Mouse (Mus musculus): ENCODE results near the gene Brsk1. TPM values are rescaled to one million over a fixed set of nuclear protein-coding genes. Genes with fewer than 3 reads are reported as not detected.
A peak's percentile ranks its signal among the peaks of the same experiment; 100 is the strongest.

The Brsk1 gene
- polyA plus RNA-seq, 1 experiment from 2014 or later, result 6.8 TPM

DNA sequence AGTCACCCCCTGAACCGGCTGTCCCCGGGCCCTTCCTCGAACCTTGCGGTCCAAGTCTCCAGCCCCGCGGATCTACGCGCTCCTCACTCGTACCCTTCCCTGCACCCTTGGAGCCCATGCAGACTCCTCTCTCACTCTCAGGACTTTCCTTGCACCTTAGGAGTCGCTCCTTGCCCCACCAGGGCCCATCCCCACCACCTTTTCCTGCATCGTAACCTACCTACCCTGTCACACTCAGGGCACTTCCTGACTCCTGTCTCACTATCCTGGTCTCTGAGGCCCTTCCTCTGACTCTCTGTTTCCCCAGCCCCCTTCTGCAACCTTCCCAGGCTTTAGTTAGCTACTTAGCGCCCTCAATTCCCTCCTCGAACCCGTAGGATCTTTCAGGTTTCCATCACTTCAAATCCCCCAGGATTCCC is 49.9 kb downstream of the Brsk1 start:
- H3K9me3 ChIP-seq (replicated peaks), result no peaks in the 10 kb centered on the region
- peak; percentile 45 for ATAC-seq (ENCODE audit: low FRiP score)
- under 1% methylated on average over 14 of the region's 14 CpGs for WGBS

DNA sequence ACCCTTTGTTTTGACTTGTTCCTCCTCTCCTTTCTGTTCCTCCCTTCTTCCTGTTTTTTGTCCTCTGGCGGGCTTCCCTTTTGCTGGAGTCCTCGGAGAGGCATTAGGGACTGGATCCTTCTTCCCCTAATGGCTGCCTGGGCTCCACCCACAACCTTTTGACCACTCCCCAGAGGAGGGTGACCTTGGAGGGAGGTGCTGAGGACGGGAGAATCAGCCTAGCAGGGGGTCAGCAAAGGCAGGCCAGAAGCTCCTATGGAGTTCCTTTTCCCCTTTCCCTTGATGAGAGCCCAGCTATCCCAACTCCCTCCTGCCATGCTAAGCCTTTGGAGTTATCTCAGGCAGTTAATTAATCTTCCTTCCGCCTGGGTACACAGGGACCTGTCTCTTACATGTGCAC is 50.7 kb downstream of the Brsk1 start:
- peak overlapping the region; percentile 81 for H3K4me3 ChIP-seq (replicated peaks)
- H3K9me3 ChIP-seq (replicated peaks), result no peaks in the 10 kb centered on the region
- H3K27ac ChIP-seq (replicated peaks), result peak overlapping the region; percentile 96
- peak overlapping the region; percentile 89 for H3K4me2 ChIP-seq
- H3K36me3 ChIP-seq, result peaks cover 11% of the 10 kb centered on the region
- H3K27me3 ChIP-seq (replicated peaks), result no peaks in the 10 kb centered on the region
- 3% methylated on average over 4 of the region's 4 CpGs for WGBS
- ATAC-seq (ENCODE audit: low FRiP score), result no peak
- H3K4me1 ChIP-seq, result peaks cover 43% of the 10 kb centered on the region
- peak overlapping the region; percentile 92 for H3K9ac ChIP-seq (replicated peaks)

More for the DNA sequence above, 49.9 kb downstream of the Brsk1 start:
- Histone ChIP-seq H3K36me3 (peaks cover 3% of the 10 kb centered on the region; the same call in 1 of the 2 replicates), H3K9ac (replicated peaks) (peak overlapping the region; percentile 92), H3K4me1 (peaks cover 43% of the 10 kb centered on the region), H3K27ac (replicated peaks) (peak overlapping the region; percentile 96), H3K27me3 (replicated peaks) (no peaks in the 10 kb centered on the region), H3K4me2 (peak overlapping the region; percentile 89), H3K4me3 (replicated peaks) (peak overlapping the region; percentile 81)

DNA sequence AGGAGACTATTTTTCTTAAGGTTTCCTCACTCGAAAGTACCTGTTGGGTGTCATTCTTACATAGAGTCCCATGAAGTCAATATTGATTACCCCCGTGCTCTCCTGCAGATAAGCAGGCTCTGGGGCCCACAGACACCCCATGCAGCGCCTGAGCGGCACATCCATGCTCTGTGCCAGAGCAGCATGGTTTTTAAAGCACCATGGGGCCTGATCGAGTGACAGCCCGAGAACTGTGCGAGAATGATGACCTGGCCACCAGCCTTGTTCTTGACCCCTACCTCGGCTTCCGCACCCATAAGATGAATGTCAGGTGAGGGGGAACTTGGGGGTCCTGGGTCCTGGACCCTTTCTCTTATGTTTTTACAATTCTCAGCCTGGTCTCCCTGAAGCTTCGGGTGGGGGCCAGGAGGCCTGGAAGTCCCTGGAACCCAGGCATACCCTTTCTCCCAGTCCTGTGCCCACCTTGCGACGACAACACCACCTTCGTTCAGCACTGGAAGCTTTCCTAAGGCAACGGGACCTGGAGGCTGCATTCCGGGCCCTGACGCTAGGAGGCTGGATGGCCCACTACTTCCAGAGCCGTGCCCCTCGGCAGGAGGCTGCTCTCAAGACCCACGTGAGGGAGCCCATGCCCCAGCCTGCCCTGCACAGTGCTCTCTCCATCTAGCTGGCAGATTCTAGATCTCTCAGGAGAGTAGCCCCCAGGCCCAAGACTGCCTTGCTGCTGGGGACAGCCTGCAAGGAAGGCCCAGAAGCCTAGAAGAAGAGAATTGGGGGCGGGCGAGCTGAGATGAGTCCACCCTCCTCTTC is 51.5 kb downstream of the Brsk1 start:
- peak overlapping the region; percentile 81 for H3K4me3 ChIP-seq (replicated peaks)
- ATAC-seq (ENCODE audit: low FRiP score), result no peak
- peak overlapping the region; percentile 89 for H3K4me2 ChIP-seq

DNA sequence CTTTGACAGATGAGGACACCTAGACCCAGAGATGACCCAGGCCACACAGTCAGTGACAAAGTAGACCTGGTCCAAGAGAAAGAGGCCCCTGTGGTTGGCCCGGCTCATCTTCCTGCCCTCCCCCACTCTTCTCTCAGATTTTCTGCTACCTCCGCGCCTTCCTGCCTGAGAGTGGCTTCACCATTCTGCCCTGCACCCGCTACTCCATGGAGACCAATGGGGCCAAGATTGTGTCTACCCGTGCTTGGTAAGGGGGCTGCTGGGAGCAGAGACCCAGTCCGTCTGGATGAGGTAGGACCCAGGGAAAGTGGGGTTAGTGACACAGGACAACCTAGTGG is 52.0 kb downstream of the Brsk1 start:
- Histone ChIP-seq H3K27me3 (replicated peaks) (no peaks in the 10 kb centered on the region), H3K9me3 (replicated peaks) (no peaks in the 10 kb centered on the region), H3K36me3 (peaks cover 21% of the 10 kb centered on the region), H3K4me3 (replicated peaks) (no peak overlapping the region), H3K27ac (replicated peaks) (no peak overlapping the region), H3K4me1 (peaks cover 43% of the 10 kb centered on the region), H3K4me2 (no peak overlapping the region), H3K9ac (replicated peaks) (no peak overlapping the region)
- ATAC-seq (ENCODE audit: low FRiP score), result no peak
- WGBS, result 92% methylated on average over 6 of the region's 6 CpGs

More for the DNA sequence above, 51.5 kb downstream of the Brsk1 start:
- Histone ChIP-seq H3K36me3 (peaks cover 18% of the 10 kb centered on the region), H3K9ac (replicated peaks) (peak overlapping the region; percentile 92), H3K4me1 (peaks cover 43% of the 10 kb centered on the region), H3K27me3 (replicated peaks) (no peaks in the 10 kb centered on the region), H3K9me3 (replicated peaks) (no peaks in the 10 kb centered on the region), H3K27ac (replicated peaks) (peak overlapping the region; percentile 96)
- WGBS, result 82% methylated on average over 21 of the region's 21 CpGs

DNA sequence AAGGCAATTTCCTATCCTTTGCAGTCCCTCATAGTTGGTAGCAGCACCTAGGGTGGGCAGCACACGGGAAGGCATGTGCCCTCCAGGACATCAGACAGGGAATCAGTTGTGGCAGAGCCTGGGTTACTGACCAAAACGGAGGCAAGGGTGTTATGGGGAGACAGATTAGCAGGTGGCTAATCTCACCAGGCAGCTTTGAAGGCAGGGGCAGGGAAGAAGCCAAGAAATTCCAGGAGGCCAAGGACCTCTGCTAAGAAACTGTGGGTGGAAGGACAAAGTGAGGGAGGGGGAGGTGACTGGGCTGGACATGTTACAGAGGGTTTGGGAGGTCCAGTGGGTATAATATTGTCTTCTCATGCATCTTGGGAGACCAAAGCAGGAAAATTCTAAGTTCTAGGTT is 53.0 kb downstream of the Brsk1 start:
- WGBS, result 86% methylated on average over 2 of the region's 2 CpGs
- H3K36me3 ChIP-seq, result peaks cover 21% of the 10 kb centered on the region
- no peak overlapping the region for H3K9ac ChIP-seq (replicated peaks)
- no peaks in the 10 kb centered on the region for H3K9me3 ChIP-seq (replicated peaks)
- H3K4me3 ChIP-seq (replicated peaks), result no peak overlapping the region
- no peak overlapping the region for H3K27ac ChIP-seq (replicated peaks)
- no peak overlapping the region for H3K4me2 ChIP-seq
- ATAC-seq (ENCODE audit: low FRiP score), result no peak
- no peaks in the 10 kb centered on the region for H3K27me3 ChIP-seq (replicated peaks)
- H3K4me1 ChIP-seq, result peaks cover 42% of the 10 kb centered on the region

DNA sequence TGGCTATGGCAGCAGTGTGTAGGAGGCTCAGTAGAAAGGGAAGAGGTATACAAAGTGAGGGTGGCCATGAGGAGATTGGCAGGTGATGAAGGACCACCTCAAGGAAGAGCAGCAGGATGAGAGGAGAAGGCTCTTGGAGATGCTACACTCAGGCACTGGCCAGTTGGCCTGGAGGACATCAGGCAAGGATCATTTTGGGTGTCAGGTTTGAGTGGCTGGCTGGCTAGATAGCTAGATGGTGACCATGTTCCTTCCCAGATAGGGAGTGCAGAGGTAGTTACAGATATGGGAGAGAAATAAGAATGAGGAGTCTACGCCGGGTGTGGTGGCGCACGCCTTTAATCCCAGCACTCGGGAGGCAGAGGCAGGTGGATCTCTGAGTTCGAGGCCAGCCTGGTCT is 54.5 kb downstream of the Brsk1 start:
- Histone ChIP-seq H3K4me3 (replicated peaks) (no peak overlapping the region), H3K27ac (replicated peaks) (no peak overlapping the region), H3K27me3 (replicated peaks) (no peaks in the 10 kb centered on the region), H3K4me2 (no peak overlapping the region), H3K9me3 (replicated peaks) (no peaks in the 10 kb centered on the region), H3K9ac (replicated peaks) (no peak overlapping the region), H3K36me3 (peaks cover 24% of the 10 kb centered on the region), H3K4me1 (peaks cover 31% of the 10 kb centered on the region)
- whole genome bisulfite sequencing, result over 99% methylated on average over 6 of the region's 6 CpGs
- no peak for ATAC-seq (ENCODE audit: low FRiP score)

DNA sequence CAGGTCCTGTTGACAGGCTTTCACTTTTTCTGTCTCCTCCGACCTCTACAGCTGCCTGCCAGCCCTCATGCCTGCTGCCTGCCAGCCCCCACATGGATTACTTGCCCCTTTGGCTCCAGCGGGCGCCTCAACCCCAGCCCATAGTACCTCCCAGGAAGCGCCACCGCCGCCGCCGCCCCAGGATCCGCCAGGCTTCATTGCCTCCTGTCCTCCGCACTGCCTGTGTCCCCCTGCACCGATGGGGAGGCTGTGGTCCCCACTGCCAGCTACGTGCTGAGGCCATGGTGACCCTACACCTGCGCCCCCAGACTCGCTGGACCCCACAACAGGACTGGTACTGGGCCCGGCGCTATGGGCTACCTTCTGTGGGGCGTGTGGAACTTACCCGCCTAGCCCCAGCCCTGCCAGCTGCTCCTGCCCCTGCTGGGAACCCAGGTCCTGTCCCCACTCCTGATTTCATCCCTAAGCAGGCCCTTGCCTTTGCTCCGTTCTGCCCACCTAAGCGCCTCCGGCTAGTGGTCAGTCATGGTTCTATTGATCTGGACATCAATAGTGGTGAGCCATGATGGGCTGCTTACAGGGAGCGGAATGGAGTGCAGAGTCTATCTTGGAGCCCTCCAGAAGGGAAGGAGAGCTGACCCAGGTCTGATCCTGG is 56.0 kb downstream of the Brsk1 start:
- Histone ChIP-seq H3K27ac (replicated peaks) (no peak overlapping the region), H3K27me3 (replicated peaks) (no peaks in the 10 kb centered on the region), H3K9me3 (replicated peaks) (no peaks in the 10 kb centered on the region), H3K4me1 (peaks cover 22% of the 10 kb centered on the region), H3K36me3 (peaks cover 24% of the 10 kb centered on the region), H3K9ac (replicated peaks) (no peak overlapping the region), H3K4me3 (replicated peaks) (no peak overlapping the region), H3K4me2 (no peak overlapping the region)
- WGBS, result 92% methylated on average over 22 of the region's 22 CpGs
- no peak for ATAC-seq (ENCODE audit: low FRiP score)

DNA sequence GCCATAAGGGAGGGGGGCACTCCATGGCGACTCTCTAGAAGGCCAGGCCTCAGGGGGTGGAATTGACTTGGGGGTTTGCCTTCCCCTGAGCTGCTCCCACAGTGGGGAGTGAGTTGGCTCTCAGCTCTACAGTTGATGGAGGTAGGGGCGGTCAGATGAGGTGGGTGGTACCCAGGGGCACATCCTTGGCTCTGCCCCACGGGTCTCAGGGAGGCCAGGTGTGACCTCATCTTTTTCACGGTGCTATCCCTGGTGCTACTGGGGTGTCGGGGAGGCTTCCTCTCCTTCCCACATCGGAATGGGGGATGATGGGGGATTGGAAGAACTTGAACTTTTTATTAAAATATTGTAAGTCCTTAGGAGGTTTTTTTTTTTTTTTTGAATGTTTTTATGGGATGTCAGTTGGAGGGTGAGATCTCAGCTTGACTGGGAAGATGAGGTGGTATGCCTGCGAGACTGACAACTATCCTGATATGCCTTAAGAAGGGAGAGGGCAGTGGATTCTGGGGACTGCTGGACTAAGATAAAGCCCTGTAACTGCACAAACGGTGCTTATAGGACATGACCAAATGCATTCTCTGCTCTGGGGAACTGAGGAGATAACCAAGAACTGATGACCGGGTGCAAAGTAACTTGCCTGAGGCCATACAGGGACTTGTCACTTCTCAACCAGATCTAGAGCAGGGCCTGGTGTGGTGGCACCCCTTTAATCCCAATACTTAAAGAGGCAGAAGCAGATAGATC is 56.9 kb downstream of the Brsk1 start:
- no peaks in the 10 kb centered on the region for H3K9me3 ChIP-seq (replicated peaks)
- H3K36me3 ChIP-seq, result peaks cover 24% of the 10 kb centered on the region
- no peak overlapping the region for H3K9ac ChIP-seq (replicated peaks)
- H3K4me1 ChIP-seq, result peaks cover 22% of the 10 kb centered on the region
- no peak overlapping the region for H3K4me2 ChIP-seq
- no peak overlapping the region for H3K4me3 ChIP-seq (replicated peaks)
- no peaks in the 10 kb centered on the region for H3K27me3 ChIP-seq (replicated peaks)
- 85% methylated on average over 9 of the region's 9 CpGs for WGBS
- ATAC-seq (ENCODE audit: low FRiP score), result no peak
- no peak overlapping the region for H3K27ac ChIP-seq (replicated peaks)

DNA sequence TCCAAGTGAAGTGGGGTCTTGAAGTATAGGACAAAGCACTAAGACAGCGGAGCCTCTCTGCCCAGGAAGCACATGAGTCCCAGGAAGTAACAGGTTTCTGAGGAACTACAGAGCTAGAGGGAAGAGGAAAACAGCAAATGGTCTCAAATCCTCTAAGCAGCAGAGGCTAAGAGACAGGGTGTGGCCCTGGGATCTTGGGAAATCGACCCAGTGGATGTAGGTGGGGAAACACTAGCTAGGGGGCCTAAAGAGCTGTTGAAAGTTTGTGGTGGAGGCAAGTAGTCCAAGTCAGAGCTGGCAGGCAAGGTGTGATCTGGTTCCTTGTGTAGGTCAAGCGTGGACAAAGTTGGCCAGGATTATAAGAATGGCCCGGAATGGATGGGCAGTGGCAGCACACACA is 57.9 kb downstream of the Brsk1 start:
- no peaks in the 10 kb centered on the region for H3K27me3 ChIP-seq (replicated peaks)
- peaks cover 24% of the 10 kb centered on the region for H3K36me3 ChIP-seq
- no peak overlapping the region for H3K4me2 ChIP-seq
- 86% methylated on average over 4 of the region's 4 CpGs for WGBS
- H3K9me3 ChIP-seq (replicated peaks), result no peaks in the 10 kb centered on the region
- peaks cover 22% of the 10 kb centered on the region for H3K4me1 ChIP-seq
- H3K27ac ChIP-seq (replicated peaks), result no peak overlapping the region
- no peak overlapping the region for H3K4me3 ChIP-seq (replicated peaks)
- H3K9ac ChIP-seq (replicated peaks), result no peak overlapping the region
- no peak for ATAC-seq (ENCODE audit: low FRiP score)

DNA sequence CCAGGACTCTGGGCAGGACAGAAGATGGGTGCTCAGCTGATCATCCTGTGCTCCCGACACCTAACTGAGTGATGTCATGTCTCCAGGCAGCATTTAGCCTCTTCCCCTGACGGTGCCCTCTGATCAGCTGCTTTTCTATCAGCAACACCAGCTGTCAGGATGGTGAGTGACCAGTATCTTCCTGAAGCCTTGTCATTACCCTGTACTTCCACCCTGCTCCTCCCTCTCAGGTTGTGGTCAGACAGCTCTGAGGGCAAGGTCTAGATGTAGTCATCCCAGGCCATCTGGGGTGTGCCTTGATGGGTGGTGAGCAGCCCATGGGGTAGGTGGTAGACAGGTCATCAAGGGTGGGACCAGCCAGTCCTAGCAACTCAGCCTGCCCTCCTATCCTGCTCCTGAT is 58.8 kb downstream of the Brsk1 start:
- Histone ChIP-seq H3K9ac (replicated peaks) (no peak overlapping the region), H3K27ac (replicated peaks) (no peak overlapping the region), H3K36me3 (peaks cover 24% of the 10 kb centered on the region), H3K27me3 (replicated peaks) (no peaks in the 10 kb centered on the region), H3K4me2 (no peak overlapping the region), H3K4me1 (peaks cover 21% of the 10 kb centered on the region), H3K4me3 (replicated peaks) (no peak overlapping the region), H3K9me3 (replicated peaks) (no peaks in the 10 kb centered on the region)
- ATAC-seq (ENCODE audit: low FRiP score), result no peak
- WGBS, result 85% methylated on average over 2 of the region's 2 CpGs

DNA sequence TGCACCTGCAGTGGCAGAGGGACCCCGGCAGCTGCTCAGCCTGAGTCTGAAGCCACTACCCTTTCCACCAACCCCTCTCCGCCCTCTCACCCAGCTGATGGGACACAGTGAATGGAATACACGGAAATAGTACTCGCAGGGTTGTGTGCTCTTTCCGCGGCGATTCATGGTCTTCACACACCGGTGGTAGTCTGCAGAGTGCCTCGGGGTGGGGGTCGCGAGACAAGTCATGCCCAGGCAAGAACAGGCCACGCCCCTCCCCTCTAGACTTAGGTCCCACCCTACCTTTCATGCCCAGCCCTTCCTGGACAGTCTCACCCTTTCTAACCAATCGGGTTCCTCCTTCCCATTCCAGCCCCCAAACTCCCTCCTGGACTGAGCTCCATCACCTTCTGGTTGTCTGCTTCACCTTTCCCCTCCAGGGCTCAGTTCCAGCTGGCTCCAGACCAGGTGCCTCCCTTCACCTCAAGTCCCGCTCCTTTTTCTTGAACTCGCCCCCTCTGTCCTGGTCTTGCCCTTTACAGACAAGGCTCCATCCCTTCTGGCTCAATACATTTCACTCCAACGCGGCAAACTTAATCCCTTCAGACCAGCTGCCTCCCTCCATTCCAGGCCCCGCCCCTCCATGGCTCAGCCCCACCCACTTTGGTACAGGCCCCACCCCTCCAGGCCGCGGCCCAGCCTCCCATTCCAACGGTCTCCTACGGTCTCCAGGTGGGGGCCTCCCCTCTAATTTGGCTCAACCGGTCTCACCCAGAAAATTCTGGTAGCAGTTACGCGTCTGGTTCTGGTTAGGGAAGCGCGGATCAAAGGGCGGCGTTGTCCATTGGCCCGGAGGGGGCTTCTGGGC is 61.8 kb downstream of the Brsk1 start:
- peak; percentile 72 for ATAC-seq (ENCODE audit: low FRiP score)
- peak overlapping the region; percentile 41; the same call in 1 of the 2 replicates for H3K27ac ChIP-seq (replicated peaks)
- peak overlapping the region; percentile 42; the same call in 1 of the 2 replicates for H3K9ac ChIP-seq (replicated peaks)
- WGBS, result 2% methylated on average over 30 of the region's 30 CpGs
- H3K4me2 ChIP-seq, result peak overlapping the region; percentile 65
- H3K4me3 ChIP-seq (replicated peaks), result peak overlapping the region; percentile 42
- no peaks in the 10 kb centered on the region for H3K9me3 ChIP-seq (replicated peaks)
- H3K36me3 ChIP-seq, result 0 out of 2 replicates have a peak, but pooled peaks cover 3% of the 10 kb centered on the region
- H3K4me1 ChIP-seq, result peaks cover 21% of the 10 kb centered on the region
- no peaks in the 10 kb centered on the region for H3K27me3 ChIP-seq (replicated peaks)
